Mouse (Mus musculus) large intestine, adult 2 months (tissue): Measurements from ENCODE around the gene Fsip1. TPM values are rescaled to one million over a fixed set of nuclear protein-coding genes. Genes with fewer than 3 reads are reported as not detected.
"Not testable (repeated sequence)": the region's sequence is repeated elsewhere in the genome, so short reads cannot be mapped to it uniquely, and the experiment has no call there.

Experiments
- DNase-seq: peaks from one replicate; pipeline ENCODE4 v3.0.0-alpha.2; 2012; ENCODE audit warnings: low read depth, low spot score
- WGBS: fragments of 180-500 bp; shearing (Covaris S2); methylation state at CpG from one replicate; pipeline ENCODE4 v1.1.7; 2018; 5-methylcytosine and 5-hydroxymethylcytosine counted together
- polyA plus RNA-seq: library from polyadenylated mRNA; depleted of rRNA; stranded (reverse); fragments of >200 nt; gene quantifications from 2 replicates; pipeline ENCODE4 v1.2.3, GENCODE M21; 2012

The Fsip1 gene
- polyA plus RNA-seq, 1 experiment, result not detected

DNA sequence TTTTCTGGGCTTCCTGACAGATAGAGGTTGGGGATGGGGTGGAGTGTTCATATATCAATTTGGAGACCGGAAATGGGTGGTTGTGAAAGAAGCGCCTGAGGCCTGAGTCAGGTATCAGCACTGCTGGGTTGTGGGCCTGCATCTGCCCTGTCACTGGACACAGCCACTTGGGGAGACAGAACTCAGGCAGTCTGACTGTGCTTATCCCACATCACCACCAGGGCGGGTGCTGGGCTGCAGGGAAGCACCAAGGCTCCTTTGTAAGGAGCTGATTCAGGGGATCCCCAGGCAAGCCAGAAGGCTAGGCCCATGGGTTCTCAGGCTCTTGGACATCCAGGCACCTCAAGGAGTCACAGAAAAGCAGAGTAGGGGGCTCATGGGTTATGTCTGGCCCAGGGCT is 59.8 kb downstream of the Fsip1 start:
- WGBS, result 91% methylated on average over 3 of the region's 3 CpGs
- DNase-seq, result no peak

DNA sequence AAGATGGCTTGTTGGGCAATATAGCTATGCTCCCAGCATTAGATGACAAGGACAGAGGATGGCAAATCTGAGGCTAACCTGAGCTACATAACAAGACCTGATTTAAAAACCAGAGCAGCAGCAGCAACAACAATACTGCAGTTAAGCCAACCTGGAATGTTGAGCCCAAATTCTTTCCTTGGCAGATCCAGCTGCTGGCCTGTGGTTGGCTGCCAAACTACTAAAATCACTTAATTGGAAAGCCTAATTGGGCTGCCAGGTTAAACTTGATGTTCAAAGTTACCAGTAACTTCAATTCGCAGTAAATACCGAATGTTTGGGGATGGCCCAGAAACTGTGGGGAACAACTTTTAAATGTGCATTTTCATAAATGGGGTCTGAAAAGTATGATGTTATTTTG is 74.6 kb downstream of the Fsip1 start:
- DNase-seq, result no peak
- WGBS, result 91% methylated on average over 2 of the region's 2 CpGs

DNA sequence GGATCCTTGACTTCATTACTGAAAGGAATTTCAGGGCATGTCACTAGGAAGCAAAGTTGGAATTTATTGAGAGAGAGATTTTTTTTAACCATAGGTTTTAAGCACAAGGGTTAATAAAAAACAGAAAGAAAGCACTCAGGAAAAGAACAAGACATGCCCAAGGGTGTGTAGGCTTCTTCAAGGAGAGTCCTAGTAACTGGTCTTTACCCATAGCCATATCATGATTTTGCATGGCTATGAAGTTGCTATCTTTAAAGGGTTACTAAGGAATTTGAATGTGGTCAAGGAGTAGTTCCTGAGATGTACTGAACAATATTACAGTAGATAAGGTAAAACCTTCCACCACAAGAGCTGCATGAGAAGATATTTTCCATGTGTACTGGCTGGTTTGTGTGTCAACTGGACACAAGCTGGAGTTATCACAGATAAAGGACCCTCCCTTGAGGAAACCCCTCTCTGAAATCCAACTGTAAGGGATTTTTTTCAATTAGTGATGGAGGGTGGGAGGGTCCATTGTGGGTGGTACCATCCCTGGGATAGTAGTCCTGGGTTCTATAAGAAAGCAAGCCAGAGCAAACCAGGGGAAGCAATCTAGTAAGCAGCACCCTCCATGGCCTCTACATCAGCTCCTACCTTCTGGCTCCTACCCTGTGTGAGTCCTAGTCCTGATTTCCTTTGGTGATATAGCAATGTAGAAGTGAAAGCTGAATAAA is 76.7 kb downstream of the Fsip1 start:
- no peak for DNase-seq

DNA sequence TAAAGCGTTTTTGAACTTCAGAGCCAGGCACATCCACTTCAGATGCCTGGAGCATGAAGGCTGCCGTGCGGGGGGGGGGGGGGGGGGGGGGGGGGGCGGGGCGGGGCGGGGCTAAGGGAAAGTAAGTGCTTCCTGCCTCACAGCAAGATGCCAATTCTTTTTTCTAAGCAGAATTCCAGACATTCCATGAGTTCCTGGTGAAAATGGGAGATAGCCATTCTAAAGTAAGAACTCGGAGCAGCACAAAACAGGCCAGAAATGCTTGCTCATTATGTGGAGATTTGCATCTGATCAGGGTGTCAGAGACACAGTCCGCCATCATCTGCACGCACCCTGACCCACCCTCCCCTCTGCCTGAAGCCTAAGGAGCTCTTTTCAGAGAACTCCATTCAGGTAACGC is 77.3 kb downstream of the Fsip1 start:
- 10% methylated on average over 9 of the region's 10 CpGs for WGBS

DNA sequence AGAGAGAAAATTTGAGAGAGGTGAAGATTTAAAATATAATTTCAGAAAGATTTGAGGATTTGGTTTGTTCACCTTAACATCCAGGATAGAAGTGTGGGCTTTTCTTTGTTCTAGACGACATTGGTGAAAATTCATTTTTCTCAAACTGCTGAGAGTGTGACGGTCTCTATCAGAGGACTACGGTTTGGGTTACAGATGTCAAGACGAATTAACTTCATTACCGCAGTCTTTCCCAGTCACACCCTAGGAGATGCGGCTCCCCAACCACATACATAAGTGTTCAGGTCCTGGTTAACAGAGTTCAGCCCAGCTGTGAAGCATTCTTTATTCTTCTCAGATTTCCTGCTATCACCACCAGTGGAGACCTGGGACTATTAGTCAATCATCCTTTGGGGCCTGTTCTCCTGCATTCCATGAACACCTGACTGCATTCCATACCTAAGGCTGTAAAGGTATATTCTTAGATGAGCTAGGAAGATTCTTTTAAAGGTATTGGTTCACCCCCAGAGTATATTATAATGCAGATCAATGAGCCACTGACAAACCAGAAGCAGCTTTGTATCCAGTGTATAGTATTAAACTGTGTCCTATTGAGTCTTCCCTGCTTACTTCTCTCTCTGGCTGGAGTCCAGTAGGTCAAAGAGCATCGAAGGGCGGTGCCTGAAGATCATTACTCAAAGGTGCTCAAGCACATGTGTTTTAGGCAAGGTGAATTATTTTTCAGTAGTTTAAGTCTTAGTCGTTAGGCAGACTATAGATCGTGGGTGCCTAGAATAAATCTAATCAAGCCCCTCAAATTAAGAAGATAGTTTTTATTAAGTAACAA is 82.0 kb downstream of the Fsip1 start:
- peak; percentile 48 for DNase-seq
- 69% methylated on average over 10 of the region's 10 CpGs for WGBS

More for the DNA sequence above, 77.3 kb downstream of the Fsip1 start:
- no peak for DNase-seq

DNA sequence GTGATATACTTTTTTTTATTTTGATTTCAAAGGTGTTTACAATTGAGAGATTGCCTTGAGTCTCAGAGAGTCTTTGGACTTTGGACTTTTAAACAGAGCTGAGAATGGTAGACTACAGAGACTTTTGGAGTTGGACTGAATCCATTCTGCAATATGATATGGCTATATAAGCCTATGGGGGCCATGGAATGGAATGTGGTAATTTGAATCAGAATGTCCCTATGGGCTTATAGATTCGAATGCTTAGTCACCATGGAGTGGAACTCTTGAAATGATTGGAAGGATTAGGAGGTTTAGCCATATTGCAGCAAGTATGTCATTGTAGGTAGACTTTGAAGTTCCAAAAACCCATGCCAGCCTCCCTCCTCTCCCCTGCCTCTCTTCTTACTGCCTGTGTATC is 88.5 kb downstream of the Fsip1 start:
- DNase-seq, result no peak
- WGBS, result 52% methylated on average over 1 of the region's 1 CpGs

DNA sequence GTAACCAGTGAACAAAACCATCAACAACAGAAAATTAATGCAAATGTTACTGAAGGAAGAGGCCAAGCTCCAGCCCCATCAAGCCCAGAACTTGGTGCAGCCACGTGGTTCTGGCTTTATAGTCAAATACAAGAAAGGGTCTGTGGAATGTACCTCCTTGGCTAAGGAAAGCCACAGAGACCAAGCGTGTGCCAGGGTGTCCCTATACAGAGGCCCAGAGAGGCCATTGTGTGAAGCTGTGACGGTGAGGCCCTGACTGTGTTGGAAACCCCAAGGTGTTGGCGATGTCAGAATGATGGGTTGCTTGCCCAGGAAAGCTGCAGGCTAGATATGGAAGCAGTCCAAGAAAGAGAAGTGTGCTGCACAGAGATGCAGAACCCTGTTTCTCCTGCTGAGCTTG is 89.0 kb downstream of the Fsip1 start:
- WGBS, result 53% methylated on average over 4 of the region's 4 CpGs
- no peak for DNase-seq

DNA sequence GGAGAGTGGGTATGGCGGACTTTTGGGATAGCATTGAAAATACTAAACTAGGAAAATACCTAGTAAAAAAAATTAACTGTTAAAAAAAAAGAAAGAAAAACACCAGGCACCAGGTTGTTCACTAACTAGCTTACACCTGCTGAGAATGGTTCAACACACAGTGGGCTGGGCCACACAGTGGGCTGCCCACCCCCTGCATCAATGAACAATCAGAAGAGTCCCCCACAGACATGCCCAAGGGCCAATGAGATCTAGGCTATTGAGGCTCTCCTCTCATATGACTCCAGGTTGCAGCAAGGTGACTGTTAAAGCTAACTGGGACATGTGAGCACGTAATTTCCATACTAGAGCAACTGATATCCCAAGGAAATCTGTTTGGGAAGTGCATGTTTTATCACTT is 91.1 kb downstream of the Fsip1 start:
- no peak for DNase-seq
- WGBS, result 84% methylated on average over 2 of the region's 2 CpGs

DNA sequence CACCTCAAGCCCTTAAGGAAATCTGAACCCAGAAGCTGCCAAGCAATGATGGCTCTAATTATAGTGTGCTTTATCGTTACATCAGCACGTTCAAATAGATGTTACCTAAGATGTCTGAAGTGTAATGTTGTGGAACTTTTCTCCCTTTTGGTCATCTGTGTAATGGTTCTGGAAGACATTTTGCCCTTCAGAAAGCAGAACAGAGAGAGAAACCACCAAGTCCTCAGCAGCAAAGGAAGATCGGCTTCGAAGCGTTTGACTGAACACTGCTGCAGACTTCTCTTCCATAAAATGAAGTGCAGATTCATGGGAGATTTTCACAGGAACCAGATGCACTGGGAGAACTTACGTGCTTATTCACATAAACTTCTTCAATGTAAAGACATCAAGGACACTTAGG is 92.6 kb downstream of the Fsip1 start:
- WGBS, result 79% methylated on average over 6 of the region's 6 CpGs
- no peak for DNase-seq

DNA sequence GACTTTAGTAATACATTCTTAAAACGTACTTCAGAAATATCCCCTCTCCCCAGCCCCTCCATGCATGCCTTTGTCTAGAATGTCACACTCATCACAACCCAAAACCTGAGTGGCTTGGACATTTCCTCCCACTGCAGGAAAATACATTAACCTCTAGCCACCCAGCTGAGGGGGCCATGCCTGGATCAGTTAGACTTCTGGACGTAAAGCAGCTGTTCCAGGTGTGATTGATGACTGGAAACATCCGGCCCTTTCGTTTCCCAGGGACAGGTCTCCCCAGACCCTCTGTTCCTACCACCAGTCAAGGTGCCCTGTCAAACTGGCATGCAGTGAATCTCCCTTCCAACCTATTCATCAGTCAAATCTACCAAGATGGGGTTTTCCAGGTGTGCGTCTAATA is 94.3 kb downstream of the Fsip1 start:
- 83% methylated on average over 5 of the region's 5 CpGs for WGBS
- DNase-seq, result no peak

DNA sequence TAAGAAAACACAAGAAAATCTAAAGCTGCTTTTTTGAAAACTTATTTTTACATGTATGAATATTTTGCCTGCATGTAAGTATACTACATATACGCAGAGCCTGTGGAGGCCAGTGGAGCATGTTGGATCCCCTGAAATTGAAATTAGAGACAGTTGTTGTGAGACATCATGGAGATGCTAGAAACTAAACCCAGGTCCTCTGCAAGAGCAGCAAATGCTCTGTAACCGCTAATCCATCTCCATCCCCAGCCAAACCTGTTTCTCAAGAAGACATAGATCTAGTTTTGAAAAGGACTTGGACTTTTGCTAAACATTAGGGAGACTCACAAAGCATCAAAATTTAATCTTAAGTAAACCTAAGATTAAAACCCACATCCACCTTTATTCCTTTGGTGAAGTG is 95.8 kb downstream of the Fsip1 start:
- WGBS, result 96% methylated on average over 2 of the region's 2 CpGs

DNA sequence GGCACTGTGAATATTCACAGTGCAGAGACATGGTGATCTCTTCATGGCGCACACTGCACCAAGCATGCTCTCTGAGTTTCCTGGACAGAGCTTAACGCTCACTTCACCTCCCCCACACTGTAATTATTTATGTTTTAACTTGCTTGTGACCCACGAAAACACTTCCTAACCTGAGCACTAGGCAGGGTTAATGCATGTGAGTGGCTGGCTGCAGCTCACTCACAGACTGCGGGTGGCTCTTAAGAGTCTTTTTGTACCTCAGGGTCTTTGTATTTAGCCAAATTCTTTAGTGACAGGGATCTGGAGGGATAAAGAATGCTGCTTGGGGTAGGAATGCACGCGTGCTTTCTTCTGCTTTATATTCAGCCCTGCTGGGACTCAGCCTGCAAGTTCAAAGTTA is 96.2 kb downstream of the Fsip1 start:
- 72% methylated on average over 6 of the region's 6 CpGs for whole genome bisulfite sequencing
- no peak for DNase-seq

More for the DNA sequence above, 95.8 kb downstream of the Fsip1 start:
- no peak for DNase-seq

DNA sequence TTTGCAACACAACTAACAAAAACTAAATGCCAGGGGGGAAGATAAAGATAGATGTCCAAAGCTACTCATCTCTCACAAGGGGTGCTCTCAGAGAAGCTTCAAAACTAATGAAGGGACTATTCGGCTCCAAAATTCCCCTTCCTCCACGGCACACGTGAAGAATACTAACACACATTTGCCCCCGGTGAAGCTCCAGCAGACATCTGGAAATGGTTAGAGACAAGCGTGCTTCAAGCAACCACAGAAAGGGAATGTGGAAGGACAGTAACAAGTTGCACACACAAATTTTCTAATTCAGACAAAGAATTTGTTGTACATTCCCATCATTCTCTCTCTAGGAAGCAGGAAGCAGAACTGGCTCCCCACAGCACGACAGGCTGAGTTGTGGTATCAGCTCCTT is 97.6 kb downstream of the Fsip1 start:
- WGBS, result 78% methylated on average over 6 of the region's 6 CpGs

DNA sequence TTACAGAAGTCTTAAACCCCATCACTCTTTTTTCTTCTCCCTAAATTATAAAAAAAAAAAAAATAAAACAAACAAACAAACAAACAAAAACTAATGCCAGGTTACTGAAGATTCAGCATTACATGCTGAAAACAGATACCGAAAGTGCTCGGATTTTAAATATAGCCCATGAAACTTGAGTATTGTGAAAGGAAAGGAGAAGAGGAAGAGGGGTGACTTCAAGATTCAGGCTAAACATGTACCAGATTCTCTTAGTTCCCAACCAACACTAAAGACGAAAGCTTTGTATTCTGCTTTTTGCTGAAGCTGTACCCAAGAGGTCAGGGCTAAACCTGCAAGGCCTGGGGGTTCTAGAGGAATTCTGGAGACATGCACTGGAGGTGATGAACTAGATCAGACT is 98.7 kb downstream of the Fsip1 start:
- no peak for DNase-seq
- WGBS, result 92% methylated on average over 3 of the region's 3 CpGs

More for the DNA sequence above, 97.6 kb downstream of the Fsip1 start:
- DNase-seq, result no peak

DNA sequence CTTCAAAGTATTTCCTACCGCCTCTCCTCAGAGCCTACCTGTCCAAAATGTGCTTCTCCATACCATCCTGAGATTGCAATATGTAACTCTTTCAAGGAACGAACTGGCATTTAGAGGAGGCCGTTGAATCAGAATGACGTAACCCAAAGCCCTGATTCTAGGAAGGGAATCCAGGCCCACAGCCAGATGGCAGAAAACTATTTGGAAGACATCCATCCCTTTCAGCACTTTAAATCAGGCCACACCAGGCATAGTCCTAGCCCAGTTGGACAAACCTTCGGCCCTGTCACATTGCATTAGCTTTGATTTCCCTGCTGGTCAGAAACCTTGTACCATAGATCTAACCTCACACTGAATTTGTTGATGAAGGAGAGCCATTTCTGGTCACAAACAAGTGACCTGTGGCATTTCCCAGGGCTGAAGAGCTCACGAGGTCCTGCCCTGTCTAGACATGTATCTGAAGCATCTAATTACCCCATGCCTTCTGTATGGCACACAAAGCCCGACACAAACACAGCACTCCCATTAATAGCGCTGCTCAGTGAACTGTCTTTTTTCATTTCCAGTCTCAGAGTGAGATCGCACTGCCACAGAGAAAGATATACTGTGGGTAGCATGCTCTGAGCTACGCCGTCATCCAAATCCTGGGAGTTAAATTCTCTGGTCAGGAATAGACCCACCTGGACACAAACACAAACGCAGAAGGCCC is 106.8 kb downstream of the Fsip1 start:
- 73% methylated on average over 12 of the region's 12 CpGs for WGBS

DNA sequence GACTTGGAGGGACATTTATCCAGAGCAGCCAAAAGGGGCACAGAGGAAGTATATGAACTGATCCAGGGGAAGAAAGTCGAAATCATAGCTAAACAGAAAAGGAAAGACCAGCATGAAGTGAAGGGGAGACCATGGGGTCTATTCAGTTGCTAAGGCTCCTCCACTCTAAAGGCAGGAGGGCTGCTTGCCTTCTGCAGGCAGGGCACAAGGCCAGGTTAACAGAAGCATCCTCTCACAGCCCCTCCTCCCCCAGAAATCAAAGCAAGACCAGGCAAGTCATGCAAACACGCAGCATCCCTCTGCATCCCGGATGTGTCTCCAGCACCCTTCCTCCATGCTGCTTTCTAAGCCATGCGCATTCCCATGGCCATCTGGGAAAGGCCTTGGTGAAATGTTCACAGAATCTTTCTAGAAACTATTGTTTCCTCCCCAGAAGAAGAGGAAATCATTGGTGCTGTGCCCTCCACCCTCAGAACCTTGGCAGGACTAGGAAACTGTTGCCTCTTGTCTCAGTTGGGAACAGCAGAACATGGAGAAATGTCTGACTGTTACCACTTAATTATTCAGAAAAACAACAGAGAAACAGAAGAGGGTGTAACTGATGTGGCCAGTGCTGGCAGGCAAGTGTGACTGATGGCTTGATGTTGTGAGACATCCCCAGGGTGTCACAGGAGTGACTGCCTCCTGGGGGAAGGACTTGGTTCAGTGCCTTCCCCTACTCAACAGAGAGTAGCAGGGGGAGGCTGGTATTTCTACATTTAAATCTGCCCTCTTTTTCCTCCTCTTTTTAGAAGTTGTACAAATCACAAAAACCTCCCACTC is 108.2 kb downstream of the Fsip1 start:
- 90% methylated on average over 4 of the region's 4 CpGs for WGBS

More for the DNA sequence above, 106.8 kb downstream of the Fsip1 start:
- DNase-seq, result no peak

DNA sequence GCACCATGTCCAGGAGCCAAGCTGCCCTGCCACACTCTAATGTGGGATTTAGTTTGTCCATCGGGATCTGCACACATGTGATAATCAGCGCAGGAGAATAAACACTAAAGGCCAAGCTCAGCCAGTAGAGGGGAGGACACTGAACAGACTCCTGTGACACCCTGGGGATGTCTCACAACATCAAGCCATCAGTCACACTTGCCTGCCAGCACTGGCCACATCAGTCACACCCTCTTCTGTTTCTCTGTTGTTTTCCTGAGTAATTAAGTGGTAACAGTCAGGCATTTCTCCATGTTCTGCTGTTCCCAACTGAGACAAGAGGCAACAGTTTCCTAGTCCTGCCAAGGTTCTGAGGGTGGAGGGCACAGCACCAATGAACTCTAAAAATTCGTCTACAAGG is 109.0 kb downstream of the Fsip1 start:
- WGBS, result 71% methylated on average over 3 of the region's 3 CpGs
- not testable (repeated sequence) for DNase-seq

More for the DNA sequence above, 108.2 kb downstream of the Fsip1 start:
- no peak for DNase-seq

DNA sequence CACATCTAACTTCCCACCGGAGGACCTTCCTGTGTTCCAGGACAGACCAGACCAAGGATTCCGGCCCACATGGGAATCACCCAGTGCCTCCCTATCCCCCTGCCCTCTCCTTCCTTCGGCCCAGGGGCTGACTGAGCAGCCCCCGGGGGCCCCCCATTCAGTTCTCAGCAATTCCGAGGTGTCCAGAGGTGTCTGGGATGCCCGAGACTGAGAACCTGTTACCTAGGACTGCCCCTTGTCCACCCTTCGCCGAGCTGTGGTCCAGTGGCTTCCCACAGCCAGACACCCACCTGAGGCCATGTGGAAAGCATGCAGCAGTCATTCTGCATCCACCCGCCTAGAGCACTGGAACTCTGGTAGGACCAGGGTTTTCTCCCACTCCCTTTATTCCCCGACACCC is 115.1 kb downstream of the Fsip1 start:
- WGBS, result 93% methylated on average over 10 of the region's 10 CpGs
- DNase-seq, result no peak

DNA sequence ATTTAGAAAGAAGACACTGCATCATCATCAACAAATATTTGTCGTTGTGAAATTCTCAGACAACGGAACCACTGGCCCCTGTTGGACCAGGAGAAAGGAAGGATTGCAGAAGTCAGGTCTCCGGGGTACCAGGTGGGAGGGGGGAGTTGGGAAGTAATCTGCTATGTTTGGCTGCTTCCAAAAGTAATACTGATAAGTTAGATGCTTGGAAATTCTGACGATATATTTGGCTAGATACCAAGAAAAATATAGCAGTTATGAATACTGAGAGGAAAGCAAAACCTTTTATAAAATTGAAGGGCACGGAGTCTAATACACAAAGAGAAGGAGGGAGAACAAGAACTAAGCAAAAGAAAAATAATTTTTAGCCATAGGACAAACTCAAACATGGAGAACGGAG is 117.5 kb downstream of the Fsip1 start:
- 73% methylated on average over 6 of the region's 6 CpGs for WGBS
- no peak for DNase-seq

DNA sequence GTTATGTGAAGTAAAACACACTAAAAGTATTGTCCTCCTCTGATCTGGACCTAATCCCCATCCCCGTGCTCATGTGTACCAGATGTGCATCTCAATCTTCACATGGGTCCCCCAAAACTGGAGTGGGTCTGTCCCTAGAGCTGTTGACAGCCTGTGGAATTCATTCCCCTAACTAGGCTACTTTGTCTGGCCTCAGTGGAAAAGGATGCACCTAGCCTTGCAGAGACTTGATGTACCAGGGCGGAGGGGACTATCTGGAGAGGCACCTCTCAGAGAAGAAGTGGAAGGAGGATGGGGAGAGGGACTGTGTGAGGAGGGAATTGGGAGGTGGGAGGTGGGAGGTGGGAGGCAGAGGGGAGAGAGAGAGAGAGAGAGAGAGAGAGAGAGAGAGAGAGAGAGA is 119.0 kb downstream of the Fsip1 start:
- WGBS, result 92% methylated on average over 2 of the region's 2 CpGs
- DNase-seq, result no peak
